Mouse (Mus musculus): ENCODE measurements around the gene Gm42878. TPM values are rescaled to one million over a fixed set of nuclear protein-coding genes. Genes with fewer than 3 reads are reported as not detected.

The Gm42878 gene
- polyA plus RNA-seq, 1 experiment from 2014 or later = not detected

DNA sequence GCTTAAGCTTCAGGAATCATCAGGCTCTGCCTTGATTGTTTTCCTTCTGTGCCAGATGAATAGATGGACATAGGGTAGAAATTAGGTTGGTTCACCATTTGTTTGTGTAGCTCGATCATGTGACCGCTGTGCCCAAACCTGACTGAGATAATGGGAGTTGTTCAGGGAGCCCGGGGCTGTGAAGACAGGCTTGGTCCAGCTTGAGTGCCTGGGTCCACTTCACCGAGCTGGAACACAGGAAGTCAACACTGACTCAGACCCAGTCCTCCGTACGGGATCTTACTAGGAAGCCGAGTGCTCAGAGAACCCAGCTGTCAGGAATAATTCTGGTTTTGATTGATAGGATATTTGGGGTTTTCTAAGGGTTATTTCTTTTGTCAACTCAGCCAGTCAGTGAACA, 70.7 kb downstream of the Gm42878 start:
- WGBS = 46% methylated on average over 7 of the region's 7 CpGs
- no peak for ATAC-seq (ENCODE audit: borderline replicate concordance, extremely low read depth, low FRiP score, low TSS enrichment)

DNA sequence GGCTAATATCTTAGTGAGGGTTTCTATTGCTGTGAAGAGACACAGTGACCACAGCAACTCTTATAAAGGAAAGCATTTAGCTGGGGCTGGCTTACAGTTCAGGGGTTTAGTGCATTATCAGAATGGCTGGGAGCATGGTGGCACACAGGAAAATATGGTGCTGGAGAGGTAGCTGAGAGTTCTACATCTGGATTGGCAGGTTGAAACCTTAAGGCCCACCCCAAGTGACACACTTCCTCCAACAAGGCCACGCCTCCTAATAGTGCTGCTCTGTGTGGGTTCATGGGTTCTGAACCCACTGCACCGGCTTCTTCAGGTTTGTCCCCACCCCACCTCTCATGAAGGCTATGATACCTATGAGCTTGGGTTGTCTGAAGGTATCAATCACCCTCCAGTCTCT, 72.9 kb downstream of the Gm42878 start:
- H3K36me3 ChIP-seq = no peaks in the 10 kb centered on the region
- H3K27ac ChIP-seq = no peak overlapping the region
- H3K9ac ChIP-seq = no peak overlapping the region
- WGBS = 81% methylated on average over 2 of the region's 2 CpGs
- H3K27me3 ChIP-seq = no peaks in the 10 kb centered on the region
- H3K4me1 ChIP-seq = peaks cover 5% of the 10 kb centered on the region; the same call in 1 of the 2 replicates
- no peak for ATAC-seq (ENCODE audit: borderline replicate concordance, extremely low read depth, low FRiP score, low TSS enrichment)
- no peaks in the 10 kb centered on the region for H3K9me3 ChIP-seq
- H3K4me3 ChIP-seq = no peak overlapping the region
- H3K4me2 ChIP-seq = no peak overlapping the region

More for the DNA sequence above, 70.7 kb downstream of the Gm42878 start:
- no peak overlapping the region for H3K4me3 ChIP-seq
- H3K9me3 ChIP-seq = no peaks in the 10 kb centered on the region
- H3K9ac ChIP-seq = no peak overlapping the region
- no peak overlapping the region for H3K4me2 ChIP-seq
- no peaks in the 10 kb centered on the region for H3K36me3 ChIP-seq
- H3K27me3 ChIP-seq = no peaks in the 10 kb centered on the region
- no peak overlapping the region for H3K27ac ChIP-seq
- H3K4me1 ChIP-seq = no peaks in the 10 kb centered on the region

GRCm38 (mm10) chr5:121469566-121469965, 75.7 kb downstream of the Gm42878 start:
- Histone ChIP-seq H3K9ac (no peak overlapping the region), H3K9me3 (no peaks in the 10 kb centered on the region), H3K36me3 (no peaks in the 10 kb centered on the region), H3K27me3 (no peaks in the 10 kb centered on the region), H3K4me2 (no peak overlapping the region), H3K4me3 (no peak overlapping the region), H3K27ac (0 out of 2 replicates have a peak overlapping the region, but pooled peaks have one; percentile 5), H3K4me1 (peaks cover 5% of the 10 kb centered on the region; the same call in 1 of the 2 replicates)
- 8% methylated on average over 3 of the region's 3 CpGs for WGBS
- ATAC-seq (ENCODE audit: borderline replicate concordance, extremely low read depth, low FRiP score, low TSS enrichment) = peak; percentile 73

Other genes with a start within 250 kb of the Gm42878 start
- 75.3 and 77.6 TPM in 2 replicates for gene Trafd1, start 159.8 kb downstream of the Gm42878 start, polyA plus RNA-seq (2015; fragmentation: Nextera tagmentation; extraction: Ambion mirVana)
- gene Naa25, start 147.5 kb downstream of the Gm42878 start, polyA plus RNA-seq (2015; fragmentation: Nextera tagmentation; extraction: Ambion mirVana) = 38.0 and 39.4 TPM in 2 replicates
- gene Tmem116, start 93.6 kb downstream of the Gm42878 start, polyA plus RNA-seq (2015; fragmentation: Nextera tagmentation; extraction: Ambion mirVana) = 1.8 and 2.3 TPM in 2 replicates
- gene Erp29, start 93.0 kb downstream of the Gm42878 start, polyA plus RNA-seq (2015; fragmentation: Nextera tagmentation; extraction: Ambion mirVana) = 146 and 149 TPM in 2 replicates
- gene Adam1b, start 42.0 kb downstream of the Gm42878 start, polyA plus RNA-seq (2015; fragmentation: Nextera tagmentation; extraction: Ambion mirVana) = not detected in 2 replicates
- gene Adam1a, start within 50 bp of the Gm42878 start, polyA plus RNA-seq (2015; fragmentation: Nextera tagmentation; extraction: Ambion mirVana) = 1.1 and 1.5 TPM in 2 replicates
- gene Mapkapk5, start 423 bp upstream of the Gm42878 start, polyA plus RNA-seq (2015; fragmentation: Nextera tagmentation; extraction: Ambion mirVana) = 48.2 and 49.2 TPM in 2 replicates
- 319 and 330 TPM in 2 replicates for gene Aldh2, start 48.3 kb upstream of the Gm42878 start, polyA plus RNA-seq (2015; fragmentation: Nextera tagmentation; extraction: Ambion mirVana)
- 2.5 and 2.9 TPM in 2 replicates for gene Acad12, start 73.5 kb upstream of the Gm42878 start, polyA plus RNA-seq (2015; fragmentation: Nextera tagmentation; extraction: Ambion mirVana)
- 2.8 and 3.0 TPM in 2 replicates for gene Acad10, start 115.0 kb upstream of the Gm42878 start, polyA plus RNA-seq (2015; fragmentation: Nextera tagmentation; extraction: Ambion mirVana)
- 38.4 and 41.4 TPM in 2 replicates for gene Brap, start 115.1 kb upstream of the Gm42878 start, polyA plus RNA-seq (2015; fragmentation: Nextera tagmentation; extraction: Ambion mirVana)
- gene Atxn2, start 165.9 kb upstream of the Gm42878 start, polyA plus RNA-seq (2015; fragmentation: Nextera tagmentation; extraction: Ambion mirVana) = 54.2 and 60.8 TPM in 2 replicates